Mouse (Mus musculus): ENCODE data around the gene Sec14l2. TPM values are rescaled to one million over a fixed set of nuclear protein-coding genes. Genes with fewer than 3 reads are reported as not detected.
"Not testable (repeated sequence)": the region's sequence is repeated elsewhere in the genome, so short reads cannot be mapped to it uniquely, and the experiment has no call there.

Sec14l2 gene
- polyA plus RNA-seq, 1 experiment from 2014 or later = 1.9 TPM

GRCm38 (mm10) chr11:4116458-4117141 lies 6.6 kb downstream of the Sec14l2 start:
- H3K4me2 ChIP-seq = no peak overlapping the region
- DNase-seq (peak; percentile 15), ATAC-seq (ENCODE audit: insufficient read depth) (no peak)
- H3K4me3 ChIP-seq (ENCODE audit: low read depth, low read length) = no peak overlapping the region
- no peak overlapping the region for H3K9ac ChIP-seq
- no peaks in the 10 kb centered on the region for H3K9me3 ChIP-seq (ENCODE audit: low read depth, low read length)
- H3K27me3 ChIP-seq (ENCODE audit: insufficient read depth, low read length) = peaks cover 14% of the 10 kb centered on the region
- TF ChIP-seq CTCF (IDR thresholded peaks at IDR 0.05; ENCODE audit: low read depth) = no peak
- no peaks in the 10 kb centered on the region for H3K36me3 ChIP-seq (ENCODE audit: insufficient read depth)
- H3K27ac ChIP-seq (ENCODE audit: low read depth) = no peak overlapping the region
- H3K4me1 ChIP-seq (ENCODE audit: insufficient read depth) = peaks cover 3% of the 10 kb centered on the region; the same call in 1 of the 2 replicates
- 42% methylated on average over 11 of the region's 11 CpGs for WGBS

- Histone ChIP-seq H3K9ac (no peak overlapping the region), H3K27me3 (ENCODE audit: insufficient read depth, low read length) (peaks cover 14% of the 10 kb centered on the region), H3K4me2 (no peak overlapping the region), H3K27ac (ENCODE audit: low read depth) (no peak overlapping the region), H3K36me3 (ENCODE audit: insufficient read depth) (no peaks in the 10 kb centered on the region), H3K9me3 (ENCODE audit: low read depth, low read length) (no peaks in the 10 kb centered on the region), H3K4me3 (ENCODE audit: low read depth, low read length) (no peak overlapping the region), H3K4me1 (ENCODE audit: insufficient read depth) (peaks cover 3% of the 10 kb centered on the region; the same call in 1 of the 2 replicates)
- no peak for TF ChIP-seq CTCF (IDR thresholded peaks at IDR 0.05; ENCODE audit: low read depth)
- ATAC-seq (ENCODE audit: insufficient read depth) (no peak), DNase-seq (no peak)
- 87% methylated on average over 4 of the region's 4 CpGs for WGBS
These were observed 7.8 kb downstream of the Sec14l2 start for GRCm38 (mm10) chr11:4115407-4115806.

- 76% methylated on average over 6 of the region's 6 CpGs for WGBS
These were observed 8.7 kb downstream of the Sec14l2 start for GRCm38 (mm10) chr11:4114541-4114940.

GRCm38 (mm10) chr11:4113970-4114369 lies 9.2 kb downstream of the Sec14l2 start:
- Histone ChIP-seq H3K36me3 (ENCODE audit: insufficient read depth) (no peaks in the 10 kb centered on the region), H3K4me2 (no peak overlapping the region), H3K4me3 (ENCODE audit: low read depth, low read length) (no peak overlapping the region), H3K9ac (no peak overlapping the region; the same call in 1 of the 2 replicates), H3K9me3 (ENCODE audit: low read depth, low read length) (no peaks in the 10 kb centered on the region), H3K4me1 (ENCODE audit: insufficient read depth) (peaks cover 3% of the 10 kb centered on the region; the same call in 1 of the 2 replicates), H3K27me3 (ENCODE audit: insufficient read depth, low read length) (peaks cover 12% of the 10 kb centered on the region), H3K27ac (ENCODE audit: low read depth) (no peak overlapping the region)
- no peak for TF ChIP-seq CTCF (IDR thresholded peaks at IDR 0.05; ENCODE audit: low read depth)
- WGBS = 63% methylated on average over 6 of the region's 6 CpGs
- no peak for DNase-seq
- ATAC-seq (ENCODE audit: insufficient read depth) = no peak

More at GRCm38 (mm10) chr11:4114541-4114940, 8.7 kb downstream of the Sec14l2 start:
- H3K4me3 ChIP-seq (ENCODE audit: low read depth, low read length); H3K36me3 ChIP-seq (ENCODE audit: insufficient read depth); H3K9ac ChIP-seq; H3K4me1 ChIP-seq (ENCODE audit: insufficient read depth); H3K9me3 ChIP-seq (ENCODE audit: low read depth, low read length); ATAC-seq (ENCODE audit: insufficient read depth); DNase-seq; H3K27ac ChIP-seq (ENCODE audit: low read depth); H3K4me2 ChIP-seq: not testable (repeated sequence)
- H3K27me3 ChIP-seq (ENCODE audit: insufficient read depth, low read length) = peaks cover 14% of the 10 kb centered on the region

GRCm38 (mm10) chr11:4113496-4113895 lies 9.7 kb downstream of the Sec14l2 start:
- no peak for ATAC-seq (ENCODE audit: insufficient read depth)

GRCm38 (mm10) chr11:4112861-4113260 lies 10.4 kb downstream of the Sec14l2 start:
- no peak for ATAC-seq (ENCODE audit: insufficient read depth)
- no peaks in the 10 kb centered on the region for H3K36me3 ChIP-seq (ENCODE audit: insufficient read depth)
- H3K9ac ChIP-seq = no peak overlapping the region

More at GRCm38 (mm10) chr11:4113496-4113895, 9.7 kb downstream of the Sec14l2 start:
- Histone ChIP-seq H3K4me3 (ENCODE audit: low read depth, low read length) (no peak overlapping the region), H3K4me1 (ENCODE audit: insufficient read depth) (peaks cover 3% of the 10 kb centered on the region; the same call in 1 of the 2 replicates), H3K36me3 (ENCODE audit: insufficient read depth) (no peaks in the 10 kb centered on the region), H3K4me2 (no peak overlapping the region), H3K9me3 (ENCODE audit: low read depth, low read length) (no peaks in the 10 kb centered on the region), H3K27me3 (ENCODE audit: insufficient read depth, low read length) (peaks cover 11% of the 10 kb centered on the region; the same call in 1 of the 2 replicates), H3K27ac (ENCODE audit: low read depth) (no peak overlapping the region), H3K9ac (no peak overlapping the region)
- no peak for DNase-seq
- 84% methylated on average over 4 of the region's 4 CpGs for WGBS
- TF ChIP-seq CTCF (IDR thresholded peaks at IDR 0.05; ENCODE audit: low read depth) = no peak

GRCm38 (mm10) chr11:4112033-4112432 lies 11.2 kb downstream of the Sec14l2 start:
- H3K27me3 ChIP-seq (ENCODE audit: insufficient read depth, low read length) = no peaks in the 10 kb centered on the region; the same call in 1 of the 2 replicates
- DNase-seq (no peak), ATAC-seq (ENCODE audit: insufficient read depth) (no peak)
- no peak overlapping the region for H3K27ac ChIP-seq (ENCODE audit: low read depth)
- 85% methylated on average over 4 of the region's 4 CpGs for WGBS
- H3K9me3 ChIP-seq (ENCODE audit: low read depth, low read length) = no peaks in the 10 kb centered on the region
- H3K36me3 ChIP-seq (ENCODE audit: insufficient read depth) = no peaks in the 10 kb centered on the region
- no peak for TF ChIP-seq CTCF (IDR thresholded peaks at IDR 0.05; ENCODE audit: low read depth)
- no peak overlapping the region for H3K4me2 ChIP-seq
- H3K4me3 ChIP-seq (ENCODE audit: low read depth, low read length) = no peak overlapping the region
- H3K4me1 ChIP-seq (ENCODE audit: insufficient read depth) = no peaks in the 10 kb centered on the region
- no peak overlapping the region for H3K9ac ChIP-seq

More at GRCm38 (mm10) chr11:4112861-4113260, 10.4 kb downstream of the Sec14l2 start:
- 79% methylated on average over 6 of the region's 6 CpGs for WGBS
- Histone ChIP-seq H3K27ac (ENCODE audit: low read depth) (no peak overlapping the region), H3K27me3 (ENCODE audit: insufficient read depth, low read length) (peaks cover 5% of the 10 kb centered on the region; the same call in 1 of the 2 replicates), H3K9me3 (ENCODE audit: low read depth, low read length) (no peaks in the 10 kb centered on the region), H3K4me2 (no peak overlapping the region), H3K4me3 (ENCODE audit: low read depth, low read length) (no peak overlapping the region), H3K4me1 (ENCODE audit: insufficient read depth) (no peaks in the 10 kb centered on the region)
- DNase-seq = no peak
- no peak for TF ChIP-seq CTCF (IDR thresholded peaks at IDR 0.05; ENCODE audit: low read depth)

Data from lung, embryonic 14.5 days (tissue).